Mouse (Mus musculus): Measurements from ENCODE around the gene Ccdc74a.
"Not testable (repeated sequence)": the region's sequence is repeated elsewhere in the genome, so short reads cannot be mapped to it uniquely, and the experiment has no call there.

Gene Ccdc74a

GRCm38 (mm10) chr16:17646310-17647114 lies at the start of gene Ccdc74a:
Ccdc74a (plus strand) TSS chr16:17646470.
- DNase-seq = peak; percentile 86

GRCm38 (mm10) chr16:17600944-17601562 lies 45.2 kb upstream of the Ccdc74a start:
- DNase-seq = no peak

GRCm38 (mm10) chr16:17604941-17605340 lies 41.3 kb upstream of the Ccdc74a start:
- no peak for DNase-seq

- DNase-seq = no peak
These were observed 40.6 kb upstream of the Ccdc74a start for GRCm38 (mm10) chr16:17605684-17606083.

- no peak for DNase-seq
These were observed 34.9 kb upstream of the Ccdc74a start for GRCm38 (mm10) chr16:17611383-17611782.

GRCm38 (mm10) chr16:17614740-17615139 lies 31.5 kb upstream of the Ccdc74a start:
- DNase-seq = not testable (repeated sequence)

GRCm38 (mm10) chr16:17616212-17616611 lies 30.1 kb upstream of the Ccdc74a start:
- no peak for DNase-seq

- peak; percentile 58 for DNase-seq
These were observed 28.2 kb upstream of the Ccdc74a start for GRCm38 (mm10) chr16:17617922-17618565.

GRCm38 (mm10) chr16:17619198-17620105 lies 26.8 kb upstream of the Ccdc74a start, which contains the start of gene Smpd4:
Smpd4 (plus strand) TSS chr16:17619354.
- peak; percentile 97 for DNase-seq

- no peak for DNase-seq
These were observed 24.3 kb upstream of the Ccdc74a start for GRCm38 (mm10) chr16:17621936-17622335.

GRCm38 (mm10) chr16:17625488-17626268 lies 20.6 kb upstream of the Ccdc74a start:
- no peak for DNase-seq

GRCm38 (mm10) chr16:17626269-17626555 lies 20.1 kb upstream of the Ccdc74a start:
- no peak for DNase-seq

- DNase-seq = no peak
These were observed 13.7 kb upstream of the Ccdc74a start for GRCm38 (mm10) chr16:17632580-17632979.

GRCm38 (mm10) chr16:17633481-17634181 lies 12.6 kb upstream of the Ccdc74a start:
- DNase-seq = no peak

- no peak for DNase-seq
These were observed 9.4 kb upstream of the Ccdc74a start for GRCm38 (mm10) chr16:17636904-17637303.

GRCm38 (mm10) chr16:17637610-17638009 lies 8.7 kb upstream of the Ccdc74a start:
- no peak for DNase-seq

- DNase-seq = no peak
These were observed 8.1 kb upstream of the Ccdc74a start for GRCm38 (mm10) chr16:17638036-17638628.

GRCm38 (mm10) chr16:17639081-17639480 lies 7.2 kb upstream of the Ccdc74a start:
- DNase-seq = no peak

- no peak for DNase-seq
These were observed 6.3 kb upstream of the Ccdc74a start for GRCm38 (mm10) chr16:17639951-17640350.

GRCm38 (mm10) chr16:17640706-17641105 lies 5.6 kb upstream of the Ccdc74a start:
- DNase-seq = no peak

GRCm38 (mm10) chr16:17641301-17641700 lies 5.0 kb upstream of the Ccdc74a start:
- peak; percentile 30 for DNase-seq
